Mouse (Mus musculus) gastrocnemius, adult 8-10 months (tissue): ENCODE results near the gene Adgrg3. TPM values are rescaled to one million over a fixed set of nuclear protein-coding genes. Genes with fewer than 3 reads are reported as not detected.
"Not testable (repeated sequence)": the region's sequence is repeated elsewhere in the genome, so short reads cannot be mapped to it uniquely, and the experiment has no call there.

Experiments used
- DNase-seq, 2 experiments: peaks; one replicate each; pipeline ENCODE4 v3.0.0; 2022; ENCODE audit warnings: low spot score in 2 of 2
- total RNA-seq, 4 experiments: library from RNA; stranded (reverse); gene quantifications; 2 replicates each; pipeline ENCODE4 v1.2.4; 2022

Gene Adgrg3
- total RNA-seq, 4 experiments from 2014 or later, result 0.13 to 0.27 (median 0.18) TPM; not detected in 1

GRCm38 (mm10) chr8:95023201-95023600 is 5.7 kb downstream of the Adgrg3 start:
- no peak for DNase-seq

- no peak for DNase-seq
Measured at GRCm38 (mm10) chr8:95024387-95024786, 6.9 kb downstream of the Adgrg3 start.

- no peak for DNase-seq
Measured at GRCm38 (mm10) chr8:95025421-95025820, 7.9 kb downstream of the Adgrg3 start.

GRCm38 (mm10) chr8:95028391-95028790 is 10.9 kb downstream of the Adgrg3 start:
- DNase-seq, result not testable (repeated sequence)

GRCm38 (mm10) chr8:95037106-95037925 is 19.8 kb downstream of the Adgrg3 start:
- peak in 1 of 2 experiments; percentile 9 for DNase-seq

- no peak for DNase-seq
Measured at GRCm38 (mm10) chr8:95041883-95042784, 24.6 kb downstream of the Adgrg3 start.

- no peak for DNase-seq
Measured at GRCm38 (mm10) chr8:95044811-95045210, 27.3 kb downstream of the Adgrg3 start.

GRCm38 (mm10) chr8:95046982-95047381 is 29.5 kb downstream of the Adgrg3 start:
- no peak for DNase-seq

- DNase-seq, result no peak
Measured at GRCm38 (mm10) chr8:95047884-95048680, 30.6 kb downstream of the Adgrg3 start.

- DNase-seq, result no peak
Measured at GRCm38 (mm10) chr8:95049636-95050035, 32.1 kb downstream of the Adgrg3 start.

GRCm38 (mm10) chr8:95054438-95054837 is 36.9 kb downstream of the Adgrg3 start:
- no peak for DNase-seq

- DNase-seq, result no peak
Measured at GRCm38 (mm10) chr8:95054927-95055510, 37.5 kb downstream of the Adgrg3 start, which contains the start of gene Drc7. Drc7 (plus strand) TSS chr8:95055103.

GRCm38 (mm10) chr8:95056414-95056813 is 38.9 kb downstream of the Adgrg3 start:
- DNase-seq, result no peak

- DNase-seq, result no peak
Measured at GRCm38 (mm10) chr8:95058661-95059060, 41.2 kb downstream of the Adgrg3 start.

GRCm38 (mm10) chr8:95059812-95060533 is 42.5 kb downstream of the Adgrg3 start:
- DNase-seq, result no peak

- no peak for DNase-seq
Measured at GRCm38 (mm10) chr8:95064531-95064930, 47.0 kb downstream of the Adgrg3 start.

- no peak for DNase-seq
Measured at GRCm38 (mm10) chr8:95067582-95067981, 50.1 kb downstream of the Adgrg3 start.

- DNase-seq, result no peak
Measured at GRCm38 (mm10) chr8:95075504-95075903, 58.0 kb downstream of the Adgrg3 start.

- no peak for DNase-seq
Measured at GRCm38 (mm10) chr8:95076151-95076550, 58.7 kb downstream of the Adgrg3 start.

- no peak for DNase-seq
Measured at GRCm38 (mm10) chr8:95078055-95078454, 60.6 kb downstream of the Adgrg3 start.
